ENCODE assay signal across 8 mouse cellular contexts in genomic region chr11:3202781-3203441, GRCm38 (mm10). TPM values are rescaled to one million over a fixed set of nuclear protein-coding genes. Genes with fewer than 3 reads are reported as not detected.
A peak's percentile ranks its signal among the peaks of the same experiment; 100 is the strongest.
DNase-seq lines count a peak whose midpoint lies in the region; ATAC-seq and TF ChIP-seq lines count a peak whose summit lies in the region.

No protein-coding gene starts in this region.

- no peak for TF ChIP-seq POLR2A in testis, adult 2 months (IDR thresholded peaks at IDR 0.05; ENCODE audit: control insufficient read depth, low read depth, low read length)

- no peaks in the 10 kb centered on the region for H3K9me3 ChIP-seq in embryonic facial prominence, embryonic 15.5 days (replicated peaks)
- H3K9me3 ChIP-seq in heart, embryonic 13.5 days = no peaks in the 10 kb centered on the region
- no peaks in the 10 kb centered on the region for H3K9me3 ChIP-seq in kidney, postnatal 0 days (replicated peaks; ENCODE audit: low read length)
- H3K9me3 ChIP-seq in liver, embryonic 14.5 days (ENCODE audit: control insufficient read depth, low read length) = no peaks in the 10 kb centered on the region

- no peaks in the 10 kb centered on the region for H3K27me3 ChIP-seq in embryonic facial prominence, embryonic 15.5 days
- H3K27me3 ChIP-seq in heart, embryonic 13.5 days (replicated peaks) = no peaks in the 10 kb centered on the region
- no peaks in the 10 kb centered on the region for H3K27me3 ChIP-seq in kidney, postnatal 0 days (ENCODE audit: insufficient read depth, low read length)
- H3K27me3 ChIP-seq in liver, embryonic 14.5 days (ENCODE audit: control insufficient read depth, insufficient read depth, low read length) = no peaks in the 10 kb centered on the region
- H3K27me3 ChIP-seq in testis, adult 2 months (ENCODE audit: control insufficient read depth, insufficient read depth, low read length) = no peaks in the 10 kb centered on the region

- 0 out of 2 replicates have a peak, but pooled peaks have one; percentile 0 for ATAC-seq in embryonic facial prominence, embryonic 15.5 days (ENCODE audit: insufficient number of reproducible peaks, low FRiP score, low TSS enrichment, low read depth)
- ATAC-seq in heart, embryonic 13.5 days (ENCODE audit: extremely low read depth, insufficient number of reproducible peaks, low FRiP score, low TSS enrichment) = peak; percentile 15
- ATAC-seq in kidney, postnatal 0 days (replicated peaks; ENCODE audit: low FRiP score, low read depth) = peak; percentile 59
- ATAC-seq in liver, embryonic 14.5 days (ENCODE audit: insufficient read depth) = peak; percentile 68

- no peak for TF ChIP-seq CTCF in kidney, postnatal 0 days (IDR thresholded peaks at IDR 0.05; ENCODE audit: low read depth)
- no peak for TF ChIP-seq CTCF in liver, embryonic 14.5 days (IDR thresholded peaks at IDR 0.05; ENCODE audit: low read depth)
- TF ChIP-seq CTCF in testis, adult 2 months (IDR thresholded peaks at IDR 0.05; ENCODE audit: control insufficient read depth, insufficient read depth, insufficient replicate concordance, low read depth, low read length) = no peak

- no peaks in the 10 kb centered on the region for H3K4me1 ChIP-seq in embryonic facial prominence, embryonic 15.5 days
- peaks cover 17% of the 10 kb centered on the region for H3K4me1 ChIP-seq in heart, embryonic 13.5 days
- no peaks in the 10 kb centered on the region for H3K4me1 ChIP-seq in kidney, postnatal 0 days (replicated peaks; ENCODE audit: insufficient read depth, low read length)
- peaks cover 0 to 5% of the 10 kb centered on the region in 2 experiments; a peak in 2 of 4 replicates for H3K4me1 ChIP-seq in liver, embryonic 14.5 days (replicated peaks; ENCODE audit: control insufficient read depth in 2 of 2, insufficient read depth in 2 of 2, low read length in 1 of 2)
- no peaks in the 10 kb centered on the region for H3K4me1 ChIP-seq in testis, adult 2 months (ENCODE audit: control insufficient read depth, insufficient read depth, low read length)

- DNase-seq in CD4-positive helper T cell, adult 2 months (ENCODE audit: low read depth, low spot score) = peak; percentile 68
- peak; percentile 75 for DNase-seq in adrenal gland, postnatal 14 days
- peak; percentile 71 for DNase-seq in kidney, postnatal 0 days (ENCODE audit: low spot score)
- peak in 2 of 3 experiments; percentile 26 to 35 for DNase-seq in liver, embryonic 14.5 days (ENCODE audit: low read depth in 3 of 3, low spot score in 3 of 3)
- peak; percentile 71 for DNase-seq in neural tube, embryonic 10.5 days (ENCODE audit: extremely low spot score, low spot score)

- under 1% methylated on average over 57 of the region's 57 CpGs for WGBS in embryonic facial prominence, embryonic 15.5 days
- WGBS in heart, embryonic 13.5 days = under 1% methylated on average over 23 of the region's 57 CpGs
- 0% methylated on average over 39 of the region's 57 CpGs for WGBS in kidney, postnatal 0 days
- 0% methylated on average over 33 of the region's 57 CpGs for WGBS in liver, embryonic 14.5 days (ENCODE audit: insufficient replicate concordance)

- H3K27ac ChIP-seq in embryonic facial prominence, embryonic 15.5 days (replicated peaks) = peak overlapping the region; percentile 23
- H3K27ac ChIP-seq in heart, embryonic 13.5 days (replicated peaks) = peak overlapping the region; percentile 45
- H3K27ac ChIP-seq in kidney, postnatal 0 days = peak overlapping the region; percentile 58
- H3K27ac ChIP-seq in liver, embryonic 14.5 days = no peak overlapping the region; the same call in 1 of the 2 replicates
- H3K27ac ChIP-seq in testis, adult 2 months (ENCODE audit: control insufficient read depth, insufficient read depth, low read depth, low read length) = peak overlapping the region; percentile 71

- peak overlapping the region; percentile 6 for H3K9ac ChIP-seq in embryonic facial prominence, embryonic 15.5 days
- H3K9ac ChIP-seq in heart, embryonic 13.5 days = peak overlapping the region; percentile 75
- peak overlapping the region; percentile 52 for H3K9ac ChIP-seq in kidney, postnatal 0 days (ENCODE audit: low read depth, low read length)
- peak overlapping the region; percentile 71 for H3K9ac ChIP-seq in liver, embryonic 14.5 days (replicated peaks)

- peak overlapping the region; percentile 19 for H3K4me2 ChIP-seq in embryonic facial prominence, embryonic 15.5 days (replicated peaks)
- H3K4me2 ChIP-seq in heart, embryonic 13.5 days = peak overlapping the region; percentile 53
- peak overlapping the region; percentile 36 for H3K4me2 ChIP-seq in kidney, postnatal 0 days (ENCODE audit: low read length)
- H3K4me2 ChIP-seq in liver, embryonic 14.5 days (ENCODE audit: low read depth) = peak overlapping the region; percentile 63

- no peak for TF ChIP-seq EP300 in liver, embryonic 14.5 days (IDR thresholded peaks at IDR 0.05; ENCODE audit: low read depth)

- peaks cover 26% of the 10 kb centered on the region for H3K36me3 ChIP-seq in embryonic facial prominence, embryonic 15.5 days
- peaks cover 35% of the 10 kb centered on the region for H3K36me3 ChIP-seq in heart, embryonic 13.5 days
- H3K36me3 ChIP-seq in kidney, postnatal 0 days (ENCODE audit: insufficient read depth, low read length) = 0 out of 2 replicates have a peak, but pooled peaks cover 16% of the 10 kb centered on the region
- H3K36me3 ChIP-seq in liver, embryonic 14.5 days (replicated peaks; ENCODE audit: control insufficient read depth, insufficient read depth, low read depth) = peaks cover 30% of the 10 kb centered on the region
- H3K36me3 ChIP-seq in testis, adult 2 months (ENCODE audit: control insufficient read depth, insufficient read depth, low read length) = no peaks in the 10 kb centered on the region

- H3K4me3 ChIP-seq in embryonic facial prominence, embryonic 15.5 days (replicated peaks) = peak overlapping the region; percentile 43
- H3K4me3 ChIP-seq in heart, embryonic 13.5 days = peak overlapping the region; percentile 50
- peak overlapping the region; percentile 37 for H3K4me3 ChIP-seq in kidney, postnatal 0 days (replicated peaks; ENCODE audit: low read depth, low read length)
- peak overlapping the region; percentile 61 to 78 for H3K4me3 ChIP-seq in liver, embryonic 14.5 days (ENCODE audit: insufficient read depth in 1 of 2, low read depth in 2 of 2, low read length in 2 of 2)
- H3K4me3 ChIP-seq in testis, adult 2 months (ENCODE audit: control insufficient read depth, low read depth, low read length) = peak overlapping the region; percentile 84

RNA-seq across cellular contexts. Expression of gene Eif4enif1, which starts 0.7 kb away (rescaled TPM):
- total RNA-seq in adrenal gland, postnatal 14 days (2021) = 57.0 and 61.1 TPM in 2 replicates
- polyA plus RNA-seq in embryonic facial prominence, embryonic 15.5 days (2015; fragmentation: Nextera tagmentation; extraction: Ambion mirVana) = 50.3 and 50.4 TPM in 2 replicates
- 28.0 and 32.3 TPM in 2 replicates for polyA plus RNA-seq in heart, embryonic 13.5 days (2015; fragmentation: Nextera tagmentation; extraction: Ambion mirVana)
- 26.2 and 29.2 TPM in 2 replicates for polyA plus RNA-seq in kidney, postnatal 0 days (2015; fragmentation: Nextera tagmentation; extraction: Ambion mirVana)
- 33.2 and 35.9 TPM in 2 replicates for polyA plus RNA-seq in liver, embryonic 14.5 days (2012; rRNA removed)
- polyA plus RNA-seq in liver, embryonic 14.5 days (2014; fragmentation: Nextera tagmentation; extraction: Ambion mirVana) = 20.9 and 22.3 TPM in 2 replicates
- 34.8 and 36.6 TPM in 2 replicates for polyA plus RNA-seq in testis, adult 2 months (2012; rRNA removed)

RNA-seq across cellular contexts. Expression of gene Sfi1, which starts 9.6 kb away (rescaled TPM):
- 39.4 and 60.7 TPM in 2 replicates for total RNA-seq in adrenal gland, postnatal 14 days (2021)
- 18.1 and 18.6 TPM in 2 replicates for polyA plus RNA-seq in embryonic facial prominence, embryonic 15.5 days (2015; fragmentation: Nextera tagmentation; extraction: Ambion mirVana)
- 7.3 and 10.1 TPM in 2 replicates for polyA plus RNA-seq in heart, embryonic 13.5 days (2015; fragmentation: Nextera tagmentation; extraction: Ambion mirVana)
- polyA plus RNA-seq in kidney, postnatal 0 days (2015; fragmentation: Nextera tagmentation; extraction: Ambion mirVana) = 7.4 and 8.4 TPM in 2 replicates
- polyA plus RNA-seq in liver, embryonic 14.5 days (2012; rRNA removed) = 4.3 and 5.4 TPM in 2 replicates
- polyA plus RNA-seq in liver, embryonic 14.5 days (2014; fragmentation: Nextera tagmentation; extraction: Ambion mirVana) = 1.7 and 2.4 TPM in 2 replicates
- 17.9 and 24.3 TPM in 2 replicates for polyA plus RNA-seq in testis, adult 2 months (2012; rRNA removed)

Comparison
In these comparisons a context has a peak if more than half of its experiments do, and no peak if none do; other contexts are left out.
1. ATAC-seq: peak in every context shown above with its lines; median percentile 68 in liver, embryonic 14.5 days; 59 in kidney, postnatal 0 days; 15 in heart, embryonic 13.5 days; 0 in embryonic facial prominence, embryonic 15.5 days.
2. H3K9ac ChIP-seq: peak in every context shown above with its lines; median percentile 75 in heart, embryonic 13.5 days; 71 in liver, embryonic 14.5 days; 52 in kidney, postnatal 0 days; 6 in embryonic facial prominence, embryonic 15.5 days.